Mouse (Mus musculus) stomach, embryonic 16.5 days (tissue): ENCODE results near the gene Eef1akmt3. TPM values are rescaled to one million over a fixed set of nuclear protein-coding genes. Genes with fewer than 3 reads are reported as not detected.

Source experiments
- ATAC-seq: fragments of 200-750 bp; cut with Nextera tagmentation; 2 replicates; pipeline ENCODE4 v1.8.0; 2017; ENCODE audit warnings: moderate number of reproducible peaks, moderate TSS enrichment; ENCODE audit not compliant: insufficient read depth, low FRiP score
- H3K27ac ChIP-seq: fragments of 300-500 bp; sonication (generic); 2 replicates; pipeline ENCODE4 v1.5.1; 2014; ENCODE audit warnings: low read length
- H3K27me3 ChIP-seq: fragments of 300-500 bp; sonication (generic); 2 replicates; pipeline ENCODE4 v1.6.1; 2014; ENCODE audit warnings: low read length, control low read depth, mixed read lengths; ENCODE audit not compliant: control insufficient read depth, insufficient read depth
- H3K36me3 ChIP-seq: fragments of 300-500 bp; sonication (generic); 2 replicates; pipeline ENCODE4 v1.6.1; 2014; ENCODE audit warnings: low read length; ENCODE audit not compliant: control insufficient read depth, insufficient read depth
- H3K4me1 ChIP-seq: fragments of 300-500 bp; sonication (generic); 2 replicates; pipeline ENCODE4 v1.6.1; 2014; ENCODE audit warnings: low read length, control low read depth, mixed read lengths; ENCODE audit not compliant: control insufficient read depth, insufficient read depth
- H3K4me2 ChIP-seq: fragments of 300-500 bp; sonication (generic); 2 replicates; pipeline ENCODE4 v1.6.1; 2014; ENCODE audit warnings: low read depth, low read length, mixed read lengths
- H3K4me3 ChIP-seq: fragments of 300-500 bp; sonication (generic); replicated peaks from 2 replicates; pipeline ENCODE4 v1.5.1; 2014; ENCODE audit warnings: mild to moderate bottlenecking, low read length
- H3K9ac ChIP-seq: fragments of 300-500 bp; sonication (generic); 2 replicates; pipeline ENCODE4 v1.6.1; 2014; ENCODE audit warnings: low read length
- H3K9me3 ChIP-seq: fragments of 300-500 bp; sonication (generic); replicated peaks from 2 replicates; pipeline ENCODE4 v1.6.1; 2016; ENCODE audit warnings: low read length, control low read depth; ENCODE audit not compliant: control insufficient read depth
- WGBS: fragments of 180-500 bp; shearing (Covaris S2); extraction: QIAGEN DNeasy Blood & Tissue Kit; methylation state at CpG from one replicate; pipeline ENCODE4 v1.1.7; 2014; 5-methylcytosine and 5-hydroxymethylcytosine counted together
- polyA plus RNA-seq: library from polyadenylated mRNA; unstranded; fragments of >200 nt; fragmentation: Nextera tagmentation; extraction: Ambion mirVana; gene quantifications from 2 replicates; pipeline ENCODE4 v1.2.1, GENCODE M21; 2015

The Eef1akmt3 gene
- polyA plus RNA-seq, 1 experiment from 2014 or later: 1.3 TPM

GRCm38 (mm10) chr10:127058708-127059107 lies 17.4 kb upstream of the Eef1akmt3 start:
- Histone ChIP-seq H3K4me2 (peak overlapping the region; percentile 96), H3K9ac (peak overlapping the region; percentile 89), H3K4me3 (peak overlapping the region; percentile 75), H3K4me1 (peaks cover 15% of the 10 kb centered on the region), H3K9me3 (no peaks in the 10 kb centered on the region), H3K27ac (no peak overlapping the region), H3K36me3 (peaks cover 5% of the 10 kb centered on the region; the same call in 1 of the 2 replicates), H3K27me3 (no peaks in the 10 kb centered on the region)
- no peak for ATAC-seq
- WGBS: 6% methylated on average over 8 of the region's 8 CpGs

GRCm38 (mm10) chr10:127058161-127058560 lies 16.8 kb upstream of the Eef1akmt3 start:
- Histone ChIP-seq H3K27me3 (no peaks in the 10 kb centered on the region), H3K4me3 (peak overlapping the region; percentile 75; the same call in 1 of the 2 replicates), H3K4me2 (peak overlapping the region; percentile 96), H3K9ac (peak overlapping the region; percentile 89; the same call in 1 of the 2 replicates), H3K36me3 (peaks cover 5% of the 10 kb centered on the region; the same call in 1 of the 2 replicates), H3K27ac (no peak overlapping the region), H3K9me3 (no peaks in the 10 kb centered on the region), H3K4me1 (peaks cover 15% of the 10 kb centered on the region)
- 2% methylated on average over 9 of the region's 9 CpGs for WGBS
- ATAC-seq: no peak

GRCm38 (mm10) chr10:127056490-127056889 lies 15.2 kb upstream of the Eef1akmt3 start:
- Histone ChIP-seq H3K9me3 (no peaks in the 10 kb centered on the region), H3K9ac (no peak overlapping the region), H3K4me1 (peaks cover 15% of the 10 kb centered on the region), H3K27ac (no peak overlapping the region), H3K36me3 (peaks cover 5% of the 10 kb centered on the region; the same call in 1 of the 2 replicates), H3K4me2 (no peak overlapping the region), H3K4me3 (no peak overlapping the region), H3K27me3 (peaks cover 5% of the 10 kb centered on the region; the same call in 1 of the 2 replicates)
- no peak for ATAC-seq
- WGBS: 80% methylated on average over 20 of the region's 20 CpGs

GRCm38 (mm10) chr10:127055406-127055805 lies 14.1 kb upstream of the Eef1akmt3 start:
- Histone ChIP-seq H3K36me3 (peaks cover 5% of the 10 kb centered on the region; the same call in 1 of the 2 replicates), H3K4me1 (peaks cover 13% of the 10 kb centered on the region), H3K4me2 (no peak overlapping the region), H3K27me3 (peaks cover 16% of the 10 kb centered on the region), H3K9ac (no peak overlapping the region), H3K4me3 (no peak overlapping the region), H3K9me3 (no peaks in the 10 kb centered on the region), H3K27ac (no peak overlapping the region)
- ATAC-seq: no peak
- 80% methylated on average over 8 of the region's 8 CpGs for WGBS

GRCm38 (mm10) chr10:127054646-127055045 lies 13.3 kb upstream of the Eef1akmt3 start:
- WGBS: 65% methylated on average over 4 of the region's 4 CpGs
- ATAC-seq: no peak
- H3K4me1 ChIP-seq: peaks cover 14% of the 10 kb centered on the region
- no peak overlapping the region for H3K9ac ChIP-seq
- H3K27ac ChIP-seq: no peak overlapping the region
- H3K9me3 ChIP-seq: no peaks in the 10 kb centered on the region
- H3K4me2 ChIP-seq: no peak overlapping the region
- peaks cover 24% of the 10 kb centered on the region for H3K27me3 ChIP-seq
- no peak overlapping the region for H3K4me3 ChIP-seq
- H3K36me3 ChIP-seq: peaks cover 5% of the 10 kb centered on the region; the same call in 1 of the 2 replicates

- 0 out of 2 replicates have a peak overlapping the region, but pooled peaks have one; percentile 31 for H3K4me3 ChIP-seq
- peaks cover 45% of the 10 kb centered on the region for H3K27me3 ChIP-seq
- H3K4me2 ChIP-seq: peak overlapping the region; percentile 51
- no peaks in the 10 kb centered on the region for H3K9me3 ChIP-seq
- H3K36me3 ChIP-seq: no peaks in the 10 kb centered on the region
- H3K27ac ChIP-seq: no peak overlapping the region
- ATAC-seq: no peak
- WGBS: 17% methylated on average over 10 of the region's 10 CpGs
- no peak overlapping the region for H3K9ac ChIP-seq
- peaks cover 11% of the 10 kb centered on the region for H3K4me1 ChIP-seq
Measured at GRCm38 (mm10) chr10:127050119-127050474, 8.8 kb upstream of the Eef1akmt3 start.

- H3K4me1 ChIP-seq: peaks cover 11% of the 10 kb centered on the region
- peak; percentile 51; the same call in 1 of the 2 replicates for ATAC-seq
- peak overlapping the region; percentile 43 for H3K9ac ChIP-seq
- H3K36me3 ChIP-seq: 0 out of 2 replicates have a peak, but pooled peaks cover 2% of the 10 kb centered on the region
- H3K4me3 ChIP-seq: peak overlapping the region; percentile 31
- peaks cover 45% of the 10 kb centered on the region for H3K27me3 ChIP-seq
- H3K9me3 ChIP-seq: no peaks in the 10 kb centered on the region
- no peak overlapping the region for H3K27ac ChIP-seq
- peak overlapping the region; percentile 51 for H3K4me2 ChIP-seq
- 3% methylated on average over 29 of the region's 29 CpGs for WGBS
Measured at GRCm38 (mm10) chr10:127049395-127050118, 8.2 kb upstream of the Eef1akmt3 start.

GRCm38 (mm10) chr10:127048608-127049394 lies 7.5 kb upstream of the Eef1akmt3 start:
- 0 out of 2 replicates have a peak, but pooled peaks cover 2% of the 10 kb centered on the region for H3K36me3 ChIP-seq
- peak overlapping the region; percentile 31 for H3K4me3 ChIP-seq
- H3K9ac ChIP-seq: peak overlapping the region; percentile 43
- peaks cover 45% of the 10 kb centered on the region for H3K27me3 ChIP-seq
- ATAC-seq: no peak
- WGBS: 5% methylated on average over 35 of the region's 35 CpGs
- H3K4me1 ChIP-seq: peaks cover 11% of the 10 kb centered on the region
- H3K27ac ChIP-seq: no peak overlapping the region
- H3K9me3 ChIP-seq: no peaks in the 10 kb centered on the region
- H3K4me2 ChIP-seq: peak overlapping the region; percentile 51

- no peaks in the 10 kb centered on the region for H3K9me3 ChIP-seq
- peak within 1 kb of the TSS; percentile 43 for H3K9ac ChIP-seq
- peaks cover 12% of the 10 kb centered on the region for H3K4me1 ChIP-seq
- peak within 1 kb of the TSS; percentile 31 for H3K4me3 ChIP-seq
- 0 out of 2 replicates have a peak, but pooled peaks cover 2% of the 10 kb centered on the region for H3K36me3 ChIP-seq
- 30% methylated on average over 5 of the region's 5 CpGs for WGBS
- H3K4me2 ChIP-seq: peak within 1 kb of the TSS; percentile 51
- ATAC-seq: no peak
- peaks cover 45% of the 10 kb centered on the region for H3K27me3 ChIP-seq
- H3K27ac ChIP-seq: no peak within 1 kb of the TSS
Measured at GRCm38 (mm10) chr10:127047954-127048353, 6.6 kb upstream of the Eef1akmt3 start, which contains the start of gene Cyp27b1. Gene Cyp27b1 (plus strand): TSS chr10:127048250.
